ENCODE assay signal across 8 mouse cellular contexts in the genomic region with DNA sequence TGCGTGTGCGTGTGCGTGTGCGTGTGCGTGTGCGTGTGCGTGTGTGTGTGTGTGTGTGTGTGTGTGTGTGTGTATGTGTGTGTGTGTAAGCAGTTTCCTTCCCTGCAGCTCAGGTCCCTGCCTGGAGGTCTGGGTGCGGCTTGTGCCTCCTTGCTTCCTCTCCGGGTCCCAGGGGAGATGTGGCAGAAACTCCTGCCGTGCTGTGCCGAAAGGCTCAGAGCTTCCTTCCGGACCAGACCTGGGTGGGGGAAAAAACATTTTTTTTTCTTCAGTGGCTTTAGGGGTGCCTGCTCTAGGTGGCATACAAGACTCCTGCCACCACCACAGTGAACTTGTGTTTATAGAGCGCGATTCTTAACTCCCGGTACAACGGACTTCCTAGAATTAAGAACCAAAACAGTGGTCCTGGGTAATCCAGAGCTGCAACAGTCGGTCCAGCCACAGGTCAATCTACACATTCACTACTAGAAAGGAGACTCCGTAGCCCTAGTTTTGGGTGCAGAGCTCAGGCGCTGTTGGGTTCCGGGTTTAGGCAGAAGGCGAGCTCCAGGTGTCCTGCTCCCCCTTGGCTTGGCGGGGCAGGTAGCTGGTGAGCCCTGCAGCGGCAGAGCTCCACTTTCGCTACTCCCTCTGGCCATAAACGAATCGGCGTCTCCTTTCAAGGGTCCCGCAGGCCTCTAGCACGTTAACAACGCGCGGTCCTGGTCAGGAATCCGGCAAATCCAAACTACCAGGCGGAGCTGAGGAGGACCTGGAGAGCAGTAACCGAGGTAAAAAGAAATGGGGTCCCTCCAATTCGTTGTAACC. TPM values are rescaled to one million over a fixed set of nuclear protein-coding genes. Genes with fewer than 3 reads are reported as not detected.
A peak's percentile ranks its signal among the peaks of the same experiment; 100 is the strongest.
DNase-seq lines count a peak whose midpoint lies in the region; ATAC-seq lines count a peak whose summit lies in the region.

A gene (plus strand): TSS at position 535 of the 807 bp plus-strand sequence.

- H3K27me3 ChIP-seq in heart, embryonic 14.5 days (ENCODE audit: control insufficient read depth, insufficient read depth, low read length), result peaks cover 69% of the 10 kb centered on the region
- peaks cover 49% of the 10 kb centered on the region for H3K27me3 ChIP-seq in liver, embryonic 16.5 days (ENCODE audit: control insufficient read depth, insufficient read depth, low read depth, low read length)

- no peak within 1 kb of the TSS for H3K27ac ChIP-seq in heart, embryonic 14.5 days (replicated peaks in 1 of 2; ENCODE audit: control insufficient read depth in 1 of 2, insufficient read depth in 1 of 2, low read depth in 2 of 2, low read length in 2 of 2)
- H3K27ac ChIP-seq in liver, embryonic 16.5 days (ENCODE audit: low read length), result peak within 1 kb of the TSS; percentile 50

- H3K4me1 ChIP-seq in heart, embryonic 14.5 days (ENCODE audit: control insufficient read depth in 2 of 2, insufficient read depth in 2 of 2, low read length in 2 of 2), result peaks cover 6 to 28% of the 10 kb centered on the region in 2 experiments; a peak in 3 of 4 replicates
- no peaks in the 10 kb centered on the region; the same call in 1 of the 2 replicates for H3K4me1 ChIP-seq in liver, embryonic 16.5 days (ENCODE audit: control insufficient read depth, low read depth, low read length)

- ATAC-seq in heart, embryonic 14.5 days (ENCODE audit: insufficient number of reproducible peaks, insufficient read depth, low FRiP score, low read depth), result no peak
- no peak for ATAC-seq in liver, embryonic 16.5 days (ENCODE audit: low read depth)
- ATAC-seq in megakaryocyte progenitor cell, adult 5-6 weeks (replicated peaks; ENCODE audit: poor library complexity), result no peak
- no peak for ATAC-seq in frontal cortex, adult (ENCODE audit: low TSS enrichment)

- 4% methylated on average over 35 of the region's 36 CpGs for WGBS in heart, embryonic 14.5 days
- WGBS in liver, embryonic 16.5 days (ENCODE audit: insufficient replicate concordance), result 6% methylated on average over 32 of the region's 36 CpGs

- no peaks in the 10 kb centered on the region for H3K9me3 ChIP-seq in heart, embryonic 14.5 days (ENCODE audit: control insufficient read depth, low read length)
- H3K9me3 ChIP-seq in liver, embryonic 16.5 days (replicated peaks; ENCODE audit: control insufficient read depth, low read length), result no peaks in the 10 kb centered on the region

- H3K36me3 ChIP-seq in heart, embryonic 14.5 days (ENCODE audit: control insufficient read depth, insufficient read depth, low read length), result no peaks in the 10 kb centered on the region
- H3K36me3 ChIP-seq in liver, embryonic 16.5 days (ENCODE audit: control insufficient read depth, insufficient read depth), result no peaks in the 10 kb centered on the region

- peak; percentile 36 for DNase-seq in kidney, adult 11 months
- no peak for DNase-seq in kidney, adult 8-10 months
- peak; percentile 54 for DNase-seq in ZHBTc4 (ENCODE audit: low read depth, low spot score)
- DNase-seq in adrenal gland, postnatal 36 days, result no peak

- H3K4me3 ChIP-seq in heart, embryonic 14.5 days (ENCODE audit: control insufficient read depth in 1 of 2, insufficient read depth in 1 of 2, low read depth in 1 of 2, low read length in 2 of 2), result peak within 1 kb of the TSS; percentile 18 to 30; a peak in 3 of 4 replicates
- peak within 1 kb of the TSS; percentile 48 for H3K4me3 ChIP-seq in liver, embryonic 16.5 days (ENCODE audit: low read depth, low read length)

- H3K4me2 ChIP-seq in heart, embryonic 14.5 days (ENCODE audit: low read length), result peak within 1 kb of the TSS; percentile 53
- peak within 1 kb of the TSS; percentile 46 for H3K4me2 ChIP-seq in liver, embryonic 16.5 days (ENCODE audit: low read depth, low read length)

- no peak within 1 kb of the TSS for H3K9ac ChIP-seq in heart, embryonic 14.5 days (ENCODE audit: low read length)
- H3K9ac ChIP-seq in liver, embryonic 16.5 days (ENCODE audit: low read depth, low read length), result peak within 1 kb of the TSS; percentile 47

RNA-seq across cellular contexts. Expression of the gene that starts here (rescaled TPM):
- polyA plus RNA-seq in heart, embryonic 14.5 days (2014; fragmentation: Nextera tagmentation; extraction: Ambion mirVana), result 0.11 TPM in 1 of 2 replicates, not detected in the other
- polyA plus RNA-seq in liver, embryonic 16.5 days (2015; fragmentation: Nextera tagmentation; extraction: Ambion mirVana), result 4.6 and 5.9 TPM in 2 replicates
- total RNA-seq in megakaryocyte progenitor cell, adult 5-6 weeks (2015), result not detected in 2 replicates
- total RNA-seq in megakaryocyte progenitor cell, adult 5-6 weeks (2017), result not detected in 2 replicates
- total RNA-seq in adrenal gland, postnatal 36 days (2021), result not detected

Comparison
In these comparisons a context has a peak if more than half of its experiments do, and no peak if none do; other contexts are left out.
1. DNase-seq: peak in kidney, adult 11 months (single experiment) and ZHBTc4 (single experiment); none in kidney, adult 8-10 months (0 of 2) and adrenal gland, postnatal 36 days (0 of 2).